Mouse (Mus musculus) ES-E14 (cell line): ENCODE data around the gene 4930469K13Rik. TPM values are rescaled to one million over a fixed set of nuclear protein-coding genes. Genes with fewer than 3 reads are reported as not detected.
A peak's percentile ranks its signal among the peaks of the same experiment; 100 is the strongest.

ENCODE experiments used
- DNase-seq: peaks from one replicate; pipeline ENCODE4 v3.0.0-alpha.2; 2013; ENCODE audit warnings: low read depth, low spot score
- H3K27ac ChIP-seq: 2 replicates; pipeline ENCODE4 v1.5.1; 2012; ENCODE audit warnings: low read depth, mild to moderate bottlenecking, low read length, moderate library complexity, mixed read lengths; ENCODE audit not compliant: poor library complexity, insufficient read depth, severe bottlenecking
- H3K36me3 ChIP-seq: 2 replicates; pipeline ENCODE4 v1.6.1; 2012; ENCODE audit warnings: mild to moderate bottlenecking, low read length, moderate library complexity, mixed read lengths; ENCODE audit not compliant: control insufficient read depth, poor library complexity, insufficient read depth, severe bottlenecking
- H3K4me1 ChIP-seq, 2 experiments: fragments of 150-350 bp in 1 of 2; sonication (generic) in 1 of 2; 2 replicates each; pipeline ENCODE4 v1.6.1; 2012; ENCODE audit warnings: low read length in 2 of 2, mild to moderate bottlenecking in 1 of 2, mixed read lengths in 1 of 2; ENCODE audit not compliant: control insufficient read depth in 2 of 2, insufficient read depth in 2 of 2, poor library complexity in 1 of 2
- H3K4me3 ChIP-seq, 2 experiments: fragments of 150-350 bp in 1 of 2; sonication (generic) in 1 of 2; 2 replicates each; pipeline ENCODE4 v1.5.1; 2012; ENCODE audit warnings: low read length in 2 of 2, low read depth in 1 of 2, mild to moderate bottlenecking in 1 of 2, mixed read lengths in 1 of 2; ENCODE audit not compliant: insufficient read depth in 1 of 2, poor library complexity in 1 of 2, severe bottlenecking in 1 of 2
- H3K9ac ChIP-seq: 2 replicates; pipeline ENCODE4 v1.6.1; 2012; ENCODE audit warnings: low read depth, mild to moderate bottlenecking, low read length, mixed read lengths; ENCODE audit not compliant: poor library complexity, insufficient read depth, severe bottlenecking
- H3K9me3 ChIP-seq: fragments of 150-350 bp; sonication (generic); 2 replicates; pipeline ENCODE4 v1.6.1; 2012; ENCODE audit warnings: low read depth, mild to moderate bottlenecking, low read length; ENCODE audit not compliant: control insufficient read depth, insufficient read depth
- CHD2 ChIP-seq: IDR thresholded peaks from 2 replicates; pipeline ENCODE4 v1.6.1; 2014; ENCODE audit warnings: mild to moderate bottlenecking, low read depth, low read length, inconsistent platforms
- HCFC1 ChIP-seq: IDR thresholded peaks from 2 replicates; pipeline ENCODE4 v1.6.1; 2012; ENCODE audit warnings: low read length, inconsistent platforms, borderline replicate concordance; ENCODE audit not compliant: insufficient read depth
- MAFK ChIP-seq: IDR thresholded peaks from 2 replicates; pipeline ENCODE4 v1.6.1; 2014; ENCODE audit warnings: mild to moderate bottlenecking, low read depth, low read length, inconsistent platforms; ENCODE audit not compliant: insufficient read depth
- ZC3H11A ChIP-seq: IDR thresholded peaks from 2 replicates; pipeline ENCODE4 v1.6.1; 2012; ENCODE audit warnings: low read depth, mild to moderate bottlenecking, inconsistent platforms, low read length, borderline replicate concordance
- ZNF384 ChIP-seq: IDR thresholded peaks from 2 replicates; pipeline ENCODE4 v1.6.1; 2012; ENCODE audit warnings: low read depth, low read length, inconsistent platforms
- in situ Hi-C, 2 experiments: fragments of 600-800 bp; cut with MboI; formaldehyde crosslinking; loops; one replicate each; pipeline ENCODE4 v1.15.1; 2025; ENCODE audit warnings: low sequenced_read_pairs in 2 of 2, inconsistent platforms in 1 of 2; ENCODE audit not compliant: unreplicated experiment in 2 of 2
- total RNA-seq: library from RNA; depleted of rRNA; stranded (reverse); fragments of 300-350 nt; gene quantifications from 2 replicates; pipeline ENCODE4 v1.2.3, GENCODE M21; 2012

The 4930469K13Rik gene
- total RNA-seq, 1 experiment = not detected

DNA sequence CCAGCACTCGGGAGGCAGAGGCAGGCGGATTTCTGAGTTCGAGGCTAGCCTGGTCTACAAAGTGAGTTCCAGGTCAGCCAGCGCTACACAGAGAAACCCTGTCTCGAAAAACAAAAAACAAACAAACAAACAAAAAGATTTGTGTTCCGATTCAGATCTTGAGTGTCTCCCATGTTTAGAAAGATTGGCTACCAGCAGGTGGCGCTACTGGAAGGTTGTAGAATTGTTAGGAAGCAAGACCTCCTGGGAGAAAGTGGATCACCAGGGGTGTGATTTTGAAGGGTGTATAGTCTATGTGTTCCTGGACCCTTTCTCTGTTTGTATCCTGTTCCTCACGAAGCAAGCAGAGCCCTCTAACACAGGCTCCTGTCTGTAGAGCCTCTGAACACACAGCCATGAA, 139.6 kb downstream of the 4930469K13Rik start:
- TF ChIP-seq MAFK (no peak), HCFC1 (no peak), ZNF384 (no peak), CHD2 (no peak), ZC3H11A (no peak)
- no peak overlapping the region for H3K27ac ChIP-seq
- in situ Hi-C loops = no loop called here
- no peaks in the 10 kb centered on the region for H3K36me3 ChIP-seq
- H3K9ac ChIP-seq = no peak overlapping the region
- peak; percentile 46 for DNase-seq
- peaks cover 0 to 2% of the 10 kb centered on the region in 2 experiments; a peak in 1 of 4 replicates for H3K4me1 ChIP-seq
- H3K9me3 ChIP-seq = no peaks in the 10 kb centered on the region
- H3K4me3 ChIP-seq = no peak overlapping the region

DNA sequence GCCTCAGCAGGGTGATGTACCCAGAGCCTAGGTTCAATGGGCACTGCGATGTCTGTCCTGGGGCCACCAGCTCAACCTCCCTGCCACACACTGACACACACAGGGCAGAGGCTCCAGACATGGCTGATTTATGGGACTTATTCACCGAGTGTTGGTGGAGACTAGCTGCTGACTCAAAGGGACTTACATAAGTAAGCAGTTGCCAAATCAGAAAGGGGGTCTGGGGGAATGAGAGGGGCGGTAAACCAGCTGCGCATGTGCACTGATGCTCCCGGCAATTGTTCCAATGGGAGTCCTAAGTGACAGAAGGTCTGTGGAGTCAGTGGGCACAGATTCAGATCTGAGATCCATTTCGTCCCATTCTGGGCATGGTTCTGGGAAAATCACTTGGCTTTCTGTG, 140.8 kb downstream of the 4930469K13Rik start:
- no peak for TF ChIP-seq CHD2
- no peak for TF ChIP-seq MAFK
- no peak for TF ChIP-seq ZC3H11A
- TF ChIP-seq HCFC1 = no peak
- H3K4me1 ChIP-seq = peaks cover 0 to 2% of the 10 kb centered on the region in 2 experiments; a peak in 1 of 4 replicates
- H3K9ac ChIP-seq = no peak overlapping the region
- no peaks in the 10 kb centered on the region for H3K9me3 ChIP-seq
- no peaks in the 10 kb centered on the region for H3K36me3 ChIP-seq
- no peak overlapping the region for H3K4me3 ChIP-seq
- in situ Hi-C loops = no loop called here
- H3K27ac ChIP-seq = no peak overlapping the region
- DNase-seq = no peak

DNA sequence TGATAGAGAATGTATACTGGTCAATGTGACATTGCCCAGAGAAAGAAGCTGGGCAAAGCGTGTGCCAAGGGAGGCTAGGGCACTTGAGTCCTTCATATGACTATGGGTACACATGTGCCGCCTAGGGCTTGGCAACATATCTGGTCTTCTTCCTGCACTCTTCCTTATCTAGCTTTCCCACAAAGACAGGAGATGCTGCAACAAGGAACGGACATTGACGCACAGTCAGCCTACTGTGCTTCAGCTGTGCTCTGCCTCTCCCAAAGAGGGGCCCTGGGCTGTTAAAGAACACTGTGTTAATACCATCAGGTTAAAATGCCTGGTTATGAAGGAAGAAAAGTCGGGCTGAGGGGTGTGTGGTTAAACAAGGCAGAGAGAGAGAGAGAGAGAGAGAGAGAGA, 141.7 kb downstream of the 4930469K13Rik start:
- Histone ChIP-seq H3K4me1 (peaks cover 0 to 2% of the 10 kb centered on the region in 2 experiments; a peak in 1 of 4 replicates), H3K9ac (no peak overlapping the region), H3K4me3 (no peak overlapping the region), H3K9me3 (no peaks in the 10 kb centered on the region), H3K36me3 (no peaks in the 10 kb centered on the region), H3K27ac (no peak overlapping the region)
- TF ChIP-seq ZNF384 = no peak
- no peak for TF ChIP-seq CHD2
- no peak for TF ChIP-seq HCFC1
- no peak for DNase-seq
- in situ Hi-C loops = no loop called here

DNA sequence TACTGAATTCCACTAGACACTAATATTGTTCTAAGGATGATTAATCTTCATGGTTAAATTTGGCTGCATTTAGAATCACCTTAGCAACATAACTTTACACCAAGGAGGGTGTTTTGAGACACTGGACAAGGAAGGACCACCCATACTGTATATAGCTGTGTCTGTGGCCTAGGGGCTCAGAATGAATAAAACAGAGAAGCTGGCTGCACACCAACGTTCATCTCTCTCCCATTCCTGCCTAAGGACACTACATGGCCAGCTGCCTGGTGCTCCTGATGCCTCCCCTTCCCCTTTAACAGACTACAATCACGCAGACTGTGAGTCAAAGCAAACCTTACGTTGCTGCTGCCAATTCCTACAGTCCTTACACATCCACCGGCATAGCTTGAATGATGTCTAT, 142.4 kb downstream of the 4930469K13Rik start:
- TF ChIP-seq ZNF384 (no peak), ZC3H11A (no peak), HCFC1 (no peak), MAFK (no peak), CHD2 (no peak)
- Histone ChIP-seq H3K27ac (no peak overlapping the region), H3K4me3 (no peak overlapping the region), H3K9ac (no peak overlapping the region), H3K9me3 (no peaks in the 10 kb centered on the region), H3K4me1 (peaks cover 0 to 2% of the 10 kb centered on the region in 2 experiments; a peak in 1 of 4 replicates), H3K36me3 (no peaks in the 10 kb centered on the region)
- in situ Hi-C loops = no loop called here
- no peak for DNase-seq
